Mouse (Mus musculus) 3T3-L1 (cell line): ENCODE measurements at regions not wholly inside any gene's neighbourhood (a gene's known extent, or its start where the extent isn't known, plus 50 kb on each side); places are given as distances from the start of the nearest gene placed in this dataset.
A peak's percentile ranks its signal among the peaks of the same experiment; 100 is the strongest.

Experiments
- DNase-seq: peaks from one replicate; pipeline ENCODE4 v3.0.0-alpha.2; 2015; ENCODE audit warnings: low read depth, low spot score

GRCm38 (mm10) chr8:126160356-126160975 lies 137.9 kb upstream of the Slc35f3 start:
- DNase-seq, result no peak

GRCm38 (mm10) chr8:126162748-126163371 lies 135.5 kb upstream of the Slc35f3 start:
- DNase-seq, result no peak

GRCm38 (mm10) chr8:126163954-126164353 lies 134.4 kb upstream of the Slc35f3 start:
- DNase-seq, result no peak

GRCm38 (mm10) chr8:126165486-126166095 lies 132.8 kb upstream of the Slc35f3 start:
- no peak for DNase-seq

- no peak for DNase-seq
These were observed 132.0 kb upstream of the Slc35f3 start for GRCm38 (mm10) chr8:126166394-126166793.

GRCm38 (mm10) chr8:126174451-126174850 lies 123.9 kb upstream of the Slc35f3 start:
- no peak for DNase-seq

GRCm38 (mm10) chr8:126176305-126176704 lies 122.1 kb upstream of the Slc35f3 start:
- no peak for DNase-seq

GRCm38 (mm10) chr8:126177855-126178254 lies 120.5 kb upstream of the Slc35f3 start:
- no peak for DNase-seq

GRCm38 (mm10) chr8:126188741-126189285 lies 109.5 kb upstream of the Slc35f3 start:
- peak; percentile 9 for DNase-seq

GRCm38 (mm10) chr8:126195616-126196015 lies 102.7 kb upstream of the Slc35f3 start:
- DNase-seq, result no peak

- DNase-seq, result no peak
These were observed 87.8 kb upstream of the Slc35f3 start for GRCm38 (mm10) chr8:126210561-126210960.

GRCm38 (mm10) chr8:126212802-126213201 lies 85.6 kb upstream of the Slc35f3 start:
- no peak for DNase-seq

GRCm38 (mm10) chr8:126214571-126214970 lies 83.8 kb upstream of the Slc35f3 start:
- DNase-seq, result no peak

GRCm38 (mm10) chr8:126216391-126216790 lies 82.0 kb upstream of the Slc35f3 start:
- DNase-seq, result no peak

- DNase-seq, result no peak
These were observed 76.7 kb upstream of the Slc35f3 start for GRCm38 (mm10) chr8:126221631-126222030.

- DNase-seq, result no peak
These were observed 66.6 kb upstream of the Slc35f3 start for GRCm38 (mm10) chr8:126231801-126232200.

GRCm38 (mm10) chr8:126232521-126232920 lies 65.8 kb upstream of the Slc35f3 start:
- DNase-seq, result no peak

- no peak for DNase-seq
These were observed 58.7 kb upstream of the Slc35f3 start for GRCm38 (mm10) chr8:126239684-126240083.

GRCm38 (mm10) chr8:126244321-126244720 lies 54.0 kb upstream of the Slc35f3 start:
- DNase-seq, result no peak
